Mouse (Mus musculus): ENCODE measurements around the gene Mical2. TPM values are rescaled to one million over a fixed set of nuclear protein-coding genes. Genes with fewer than 3 reads are reported as not detected.

The Mical2 gene
- polyA plus RNA-seq, 1 experiment from 2014 or later, result 1.9 TPM

GRCm38 (mm10) chr7:112354503-112354951, 128.9 kb downstream of the Mical2 start:
- H3K4me2 ChIP-seq, result no peak overlapping the region
- peaks cover 45% of the 10 kb centered on the region for H3K4me1 ChIP-seq (replicated peaks)
- no peak overlapping the region for H3K4me3 ChIP-seq
- WGBS, result 24% methylated on average over 7 of the region's 7 CpGs
- H3K36me3 ChIP-seq, result no peaks in the 10 kb centered on the region
- H3K9me3 ChIP-seq, result no peaks in the 10 kb centered on the region
- no peaks in the 10 kb centered on the region for H3K27me3 ChIP-seq
- peak overlapping the region; percentile 52; the same call in 1 of the 2 replicates for H3K27ac ChIP-seq (replicated peaks)
- peak; percentile 89 for ATAC-seq (ENCODE audit: low read depth)
- no peak overlapping the region for H3K9ac ChIP-seq

GRCm38 (mm10) chr7:112359594-112359993, 133.9 kb downstream of the Mical2 start:
- 87% methylated on average over 3 of the region's 3 CpGs for WGBS
- no peak overlapping the region for H3K4me2 ChIP-seq
- H3K9me3 ChIP-seq, result no peaks in the 10 kb centered on the region
- peaks cover 12% of the 10 kb centered on the region for H3K4me1 ChIP-seq (replicated peaks)
- no peak for ATAC-seq (ENCODE audit: low read depth)
- H3K4me3 ChIP-seq, result no peak overlapping the region
- no peak overlapping the region for H3K27ac ChIP-seq (replicated peaks)
- no peak overlapping the region for H3K9ac ChIP-seq
- no peaks in the 10 kb centered on the region for H3K27me3 ChIP-seq
- H3K36me3 ChIP-seq, result no peaks in the 10 kb centered on the region

GRCm38 (mm10) chr7:112362574-112363200, 137.0 kb downstream of the Mical2 start:
- H3K4me2 ChIP-seq, result no peak overlapping the region
- no peak overlapping the region for H3K4me3 ChIP-seq
- H3K9me3 ChIP-seq, result no peaks in the 10 kb centered on the region
- WGBS, result 54% methylated on average over 7 of the region's 7 CpGs
- H3K9ac ChIP-seq, result no peak overlapping the region
- no peaks in the 10 kb centered on the region for H3K4me1 ChIP-seq (replicated peaks)
- no peak overlapping the region for H3K27ac ChIP-seq (replicated peaks)
- no peaks in the 10 kb centered on the region for H3K36me3 ChIP-seq
- H3K27me3 ChIP-seq, result no peaks in the 10 kb centered on the region
- no peak for ATAC-seq (ENCODE audit: low read depth)

GRCm38 (mm10) chr7:112365864-112366263, 140.2 kb downstream of the Mical2 start:
- H3K9me3 ChIP-seq, result no peaks in the 10 kb centered on the region
- WGBS, result 89% methylated on average over 3 of the region's 3 CpGs
- H3K4me1 ChIP-seq (replicated peaks), result no peaks in the 10 kb centered on the region
- H3K4me2 ChIP-seq, result no peak overlapping the region
- H3K9ac ChIP-seq, result no peak overlapping the region
- ATAC-seq (ENCODE audit: low read depth), result no peak
- no peak overlapping the region for H3K4me3 ChIP-seq
- H3K27ac ChIP-seq (replicated peaks), result no peak overlapping the region
- no peaks in the 10 kb centered on the region for H3K27me3 ChIP-seq
- H3K36me3 ChIP-seq, result no peaks in the 10 kb centered on the region

GRCm38 (mm10) chr7:112369046-112369445, 143.4 kb downstream of the Mical2 start:
- WGBS, result 24% methylated on average over 2 of the region's 2 CpGs
- no peak overlapping the region for H3K27ac ChIP-seq (replicated peaks)
- no peaks in the 10 kb centered on the region for H3K36me3 ChIP-seq
- H3K9me3 ChIP-seq, result no peaks in the 10 kb centered on the region
- no peak overlapping the region for H3K9ac ChIP-seq
- ATAC-seq (ENCODE audit: low read depth), result peak; percentile 76; the same call in 1 of the 2 replicates
- H3K4me1 ChIP-seq (replicated peaks), result no peaks in the 10 kb centered on the region
- H3K4me2 ChIP-seq, result no peak overlapping the region
- H3K27me3 ChIP-seq, result no peaks in the 10 kb centered on the region
- no peak overlapping the region for H3K4me3 ChIP-seq

- H3K9me3 ChIP-seq, result no peaks in the 10 kb centered on the region
- ATAC-seq (ENCODE audit: low read depth), result no peak
- no peaks in the 10 kb centered on the region for H3K4me1 ChIP-seq (replicated peaks)
- no peaks in the 10 kb centered on the region for H3K27me3 ChIP-seq
- no peak overlapping the region for H3K4me3 ChIP-seq
- no peaks in the 10 kb centered on the region for H3K36me3 ChIP-seq
- no peak overlapping the region for H3K9ac ChIP-seq
- H3K27ac ChIP-seq (replicated peaks), result no peak overlapping the region
- no peak overlapping the region for H3K4me2 ChIP-seq
- WGBS, result 94% methylated on average over 3 of the region's 3 CpGs
These were observed 144.3 kb downstream of the Mical2 start for GRCm38 (mm10) chr7:112369977-112370376.

GRCm38 (mm10) chr7:112371387-112371786, 145.7 kb downstream of the Mical2 start:
- Histone ChIP-seq H3K4me3 (no peak overlapping the region), H3K9ac (no peak overlapping the region), H3K36me3 (no peaks in the 10 kb centered on the region), H3K9me3 (no peaks in the 10 kb centered on the region), H3K27me3 (no peaks in the 10 kb centered on the region), H3K4me2 (no peak overlapping the region), H3K27ac (replicated peaks) (no peak overlapping the region), H3K4me1 (replicated peaks) (no peaks in the 10 kb centered on the region)
- ATAC-seq (ENCODE audit: low read depth), result no peak
- WGBS, result 85% methylated on average over 2 of the region's 2 CpGs

- H3K36me3 ChIP-seq, result no peaks in the 10 kb centered on the region
- no peaks in the 10 kb centered on the region for H3K9me3 ChIP-seq
- H3K4me1 ChIP-seq (replicated peaks), result no peaks in the 10 kb centered on the region
- H3K27me3 ChIP-seq, result no peaks in the 10 kb centered on the region; the same call in 1 of the 2 replicates
- 95% methylated on average over 5 of the region's 5 CpGs for WGBS
- H3K4me2 ChIP-seq, result no peak overlapping the region
- H3K27ac ChIP-seq (replicated peaks), result no peak overlapping the region
- H3K4me3 ChIP-seq, result no peak overlapping the region
- no peak overlapping the region for H3K9ac ChIP-seq
- ATAC-seq (ENCODE audit: low read depth), result no peak
These were observed 148.4 kb downstream of the Mical2 start for GRCm38 (mm10) chr7:112374035-112374434.

- no peaks in the 10 kb centered on the region for H3K36me3 ChIP-seq
- H3K4me2 ChIP-seq, result no peak overlapping the region
- H3K27me3 ChIP-seq, result no peaks in the 10 kb centered on the region; the same call in 1 of the 2 replicates
- no peaks in the 10 kb centered on the region for H3K9me3 ChIP-seq
- no peaks in the 10 kb centered on the region for H3K4me1 ChIP-seq (replicated peaks)
- ATAC-seq (ENCODE audit: low read depth), result no peak
- 81% methylated on average over 9 of the region's 9 CpGs for WGBS
- H3K27ac ChIP-seq (replicated peaks), result no peak overlapping the region
- no peak overlapping the region for H3K4me3 ChIP-seq
- no peak overlapping the region for H3K9ac ChIP-seq
These were observed 149.4 kb downstream of the Mical2 start for GRCm38 (mm10) chr7:112375062-112375461.

- no peak overlapping the region for H3K27ac ChIP-seq (replicated peaks)
- H3K4me3 ChIP-seq, result no peak overlapping the region
- no peaks in the 10 kb centered on the region for H3K9me3 ChIP-seq
- 77% methylated on average over 5 of the region's 5 CpGs for WGBS
- ATAC-seq (ENCODE audit: low read depth), result no peak
- no peak overlapping the region for H3K4me2 ChIP-seq
- no peak overlapping the region for H3K9ac ChIP-seq
- no peaks in the 10 kb centered on the region; the same call in 1 of the 2 replicates for H3K27me3 ChIP-seq
- no peaks in the 10 kb centered on the region for H3K4me1 ChIP-seq (replicated peaks)
- no peaks in the 10 kb centered on the region for H3K36me3 ChIP-seq
These were observed 150.2 kb downstream of the Mical2 start for GRCm38 (mm10) chr7:112375900-112376299.

GRCm38 (mm10) chr7:112376611-112377010, 151.0 kb downstream of the Mical2 start:
- ATAC-seq (ENCODE audit: low read depth), result no peak
- no peak overlapping the region for H3K4me2 ChIP-seq
- 72% methylated on average over 2 of the region's 2 CpGs for WGBS

GRCm38 (mm10) chr7:112377314-112377713, 151.7 kb downstream of the Mical2 start:
- Histone ChIP-seq H3K27ac (replicated peaks) (no peak overlapping the region), H3K4me3 (no peak overlapping the region), H3K9me3 (no peaks in the 10 kb centered on the region), H3K27me3 (no peaks in the 10 kb centered on the region; the same call in 1 of the 2 replicates), H3K36me3 (no peaks in the 10 kb centered on the region), H3K9ac (no peak overlapping the region), H3K4me1 (replicated peaks) (no peaks in the 10 kb centered on the region), H3K4me2 (no peak overlapping the region)
- WGBS, result 40% methylated on average over 8 of the region's 8 CpGs
- ATAC-seq (ENCODE audit: low read depth), result peak; percentile 74; the same call in 1 of the 2 replicates

More at GRCm38 (mm10) chr7:112376611-112377010, 151.0 kb downstream of the Mical2 start:
- no peaks in the 10 kb centered on the region; the same call in 1 of the 2 replicates for H3K27me3 ChIP-seq
- H3K27ac ChIP-seq (replicated peaks), result no peak overlapping the region
- no peaks in the 10 kb centered on the region for H3K4me1 ChIP-seq (replicated peaks)
- no peaks in the 10 kb centered on the region for H3K9me3 ChIP-seq
- H3K4me3 ChIP-seq, result no peak overlapping the region
- H3K36me3 ChIP-seq, result no peaks in the 10 kb centered on the region
- no peak overlapping the region for H3K9ac ChIP-seq

GRCm38 (mm10) chr7:112378056-112378455, 152.4 kb downstream of the Mical2 start:
- H3K9me3 ChIP-seq, result no peaks in the 10 kb centered on the region
- no peak for ATAC-seq (ENCODE audit: low read depth)
- 84% methylated on average over 5 of the region's 5 CpGs for WGBS

More at GRCm38 (mm10) chr7:112378056-112378455, 152.4 kb downstream of the Mical2 start:
- Histone ChIP-seq H3K4me3 (no peak overlapping the region), H3K27ac (replicated peaks) (no peak overlapping the region), H3K9ac (0 out of 2 replicates have a peak overlapping the region, but pooled peaks have one; percentile 26), H3K36me3 (no peaks in the 10 kb centered on the region), H3K4me2 (no peak overlapping the region), H3K4me1 (replicated peaks) (no peaks in the 10 kb centered on the region), H3K27me3 (no peaks in the 10 kb centered on the region; the same call in 1 of the 2 replicates)
